Mouse (Mus musculus) MEL (cell line): Measurements from ENCODE around the gene Gm45808. TPM values are rescaled to one million over a fixed set of nuclear protein-coding genes. Genes with fewer than 3 reads are reported as not detected.
A peak's percentile ranks its signal among the peaks of the same experiment; 100 is the strongest.

ENCODE experiments used
- DNase-seq: peaks from one replicate; pipeline ENCODE4 v3.0.0; 2011; ENCODE audit warnings: low read depth, low spot score
- H3K27ac ChIP-seq: 2 replicates; pipeline ENCODE4 v1.5.1; 2012; ENCODE audit warnings: low read depth, mild to moderate bottlenecking, control low read depth, low read length, moderate library complexity; ENCODE audit not compliant: control insufficient read depth
- H3K27me3 ChIP-seq, 2 experiments: fragments of 150-350 bp in 1 of 2; sonication (generic) in 1 of 2; 2 replicates each; pipeline ENCODE4 v1.6.1; 2012; ENCODE audit warnings: low read length in 2 of 2, mild to moderate bottlenecking in 2 of 2, improper control_type of control experiment in 1 of 2, moderate library complexity in 1 of 2; ENCODE audit not compliant: insufficient read depth in 2 of 2, control insufficient read depth in 1 of 2
- H3K36me3 ChIP-seq, 2 experiments: 2 replicates each; pipeline ENCODE4 v1.6.1; 2012 to 2014; ENCODE audit warnings: low read length in 2 of 2, improper control_type of control experiment in 1 of 2, inconsistent platforms in 1 of 2, mild to moderate bottlenecking in 1 of 2; ENCODE audit not compliant: insufficient read depth in 2 of 2, control insufficient read depth in 1 of 2
- H3K4me1 ChIP-seq, 2 experiments: fragments of 150-350 bp in 1 of 2; sonication (generic) in 1 of 2; 2 replicates each; pipeline ENCODE4 v1.6.1; 2012; ENCODE audit warnings: low read length in 2 of 2, improper control_type of control experiment in 1 of 2, mild to moderate bottlenecking in 1 of 2; ENCODE audit not compliant: insufficient read depth in 2 of 2, control insufficient read depth in 1 of 2
- H3K4me3 ChIP-seq, 2 experiments: fragments of 150-350 bp in 1 of 2; sonication (generic) in 1 of 2; 2 replicates each; pipeline ENCODE4 v1.5.1; 2012; ENCODE audit warnings: low read depth in 2 of 2, low read length in 2 of 2, mild to moderate bottlenecking in 2 of 2, moderate library complexity in 2 of 2, control low read depth in 1 of 2, improper control_type of control experiment in 1 of 2; ENCODE audit not compliant: control insufficient read depth in 1 of 2, insufficient read depth in 1 of 2
- H3K79me2 ChIP-seq: 2 replicates; pipeline ENCODE4 v1.6.1; 2012; ENCODE audit warnings: mild to moderate bottlenecking, low read length, moderate library complexity; ENCODE audit not compliant: control insufficient read depth, poor library complexity, insufficient read depth
- H3K9ac ChIP-seq: 2 replicates; pipeline ENCODE4 v1.6.1; 2012; ENCODE audit warnings: low read depth, mild to moderate bottlenecking, control low read depth, low read length, moderate library complexity; ENCODE audit not compliant: control insufficient read depth, poor library complexity, severe bottlenecking
- H3K9me3 ChIP-seq: fragments of 150-350 bp; sonication (generic); replicated peaks from 2 replicates; pipeline ENCODE4 v1.6.1; 2012; ENCODE audit warnings: mild to moderate bottlenecking, low read length, improper control_type of control experiment, moderate library complexity; ENCODE audit not compliant: insufficient read depth
- CHD1 ChIP-seq: IDR thresholded peaks from 2 replicates; pipeline ENCODE4 v1.6.1; 2012; ENCODE audit warnings: low read depth, mild to moderate bottlenecking, inconsistent platforms, low read length, improper control_type of control experiment
- CHD2 ChIP-seq: IDR thresholded peaks from 2 replicates; pipeline ENCODE4 v1.6.1; 2011; ENCODE audit warnings: low read length, improper control_type of control experiment
- ELF1 ChIP-seq: IDR thresholded peaks from 2 replicates; pipeline ENCODE4 v1.6.1; 2014; ENCODE audit warnings: low read depth, mild to moderate bottlenecking, inconsistent platforms, low read length, improper control_type of control experiment, moderate library complexity
- ETS1 ChIP-seq: IDR thresholded peaks from 2 replicates; pipeline ENCODE4 v1.6.1; 2012; ENCODE audit warnings: low read depth, mild to moderate bottlenecking, inconsistent platforms, low read length, improper control_type of control experiment, moderate library complexity
- GABPA ChIP-seq: IDR thresholded peaks from 2 replicates; pipeline ENCODE4 v1.6.1; 2012; ENCODE audit warnings: low read depth, mild to moderate bottlenecking, inconsistent platforms, low read length, improper control_type of control experiment, moderate library complexity
- GATA1 ChIP-seq: IDR thresholded peaks from 2 replicates; pipeline ENCODE4 v1.6.1; 2011; ENCODE audit warnings: low read depth, low read length, improper control_type of control experiment
- KAT2A ChIP-seq: conservative IDR thresholded peaks from 2 replicates; pipeline ENCODE4 v1.6.1; 2012; ENCODE audit warnings: low read depth, low read length, improper control_type of control experiment, inconsistent platforms
- MXI1 ChIP-seq: IDR thresholded peaks from 2 replicates; pipeline ENCODE4 v1.6.1; 2011; ENCODE audit warnings: mild to moderate bottlenecking, low read depth, low read length, improper control_type of control experiment
- MYB ChIP-seq: IDR thresholded peaks from 2 replicates; pipeline ENCODE4 v1.6.1; 2011; ENCODE audit warnings: mild to moderate bottlenecking, low read depth, low read length, improper control_type of control experiment
- MYC ChIP-seq: IDR thresholded peaks from 2 replicates; pipeline ENCODE4 v1.6.1; 2011; ENCODE audit warnings: low read depth, mild to moderate bottlenecking, low read length, improper control_type of control experiment, moderate library complexity
- POLR2AphosphoS2 ChIP-seq: IDR thresholded peaks from 2 replicates; pipeline ENCODE4 v1.6.1; 2011; ENCODE audit warnings: low read length, improper control_type of control experiment
- RCOR1 ChIP-seq: IDR thresholded peaks from 2 replicates; pipeline ENCODE4 v1.6.1; 2012; ENCODE audit warnings: low read depth, mild to moderate bottlenecking, inconsistent platforms, low read length, improper control_type of control experiment
- TAL1 ChIP-seq: IDR thresholded peaks from 2 replicates; pipeline ENCODE4 v1.6.1; 2012; ENCODE audit warnings: mild to moderate bottlenecking, inconsistent platforms, low read length, moderate library complexity, mixed read lengths
- TBP ChIP-seq: IDR thresholded peaks from 2 replicates; pipeline ENCODE4 v1.8.0; 2011; ENCODE audit warnings: low read depth, low read length, improper control_type of control experiment
- USF1 ChIP-seq: IDR thresholded peaks from 2 replicates; pipeline ENCODE4 v1.6.1; 2014; ENCODE audit warnings: low read depth, mild to moderate bottlenecking, inconsistent platforms, low read length, improper control_type of control experiment, moderate library complexity
- ZMIZ1 ChIP-seq: IDR thresholded peaks from 2 replicates; pipeline ENCODE4 v1.6.1; 2012; ENCODE audit warnings: low read depth, mild to moderate bottlenecking, inconsistent platforms, low read length, improper control_type of control experiment, moderate library complexity
- ZNF384 ChIP-seq: IDR thresholded peaks from 2 replicates; pipeline ENCODE4 v1.6.1; 2012; ENCODE audit warnings: low read depth, mild to moderate bottlenecking, inconsistent platforms, low read length, improper control_type of control experiment
- polyA plus RNA-seq, 2 experiments: library from polyadenylated mRNA; stranded (reverse) in 1 of 2; unstranded in 1 of 2; fragments of >175 nt in 1 of 2; fragments of >200 nt in 1 of 2; gene quantifications; 2 replicates each; pipeline versions ENCODE4 v1.2.1 to v1.2.4; 2012; ENCODE audit warnings: low replicate concordance in 2 of 2, low read depth in 1 of 2; ENCODE audit not compliant: insufficient read length in 2 of 2, insufficient read depth in 1 of 2, missing spikeins in 1 of 2
- total RNA-seq: library from RNA; depleted of rRNA; stranded (reverse); fragments of 300-350 nt; gene quantifications from 2 replicates; pipeline ENCODE4 v1.2.3, GENCODE M21; 2012; rRNA removed

Gm45808 gene
- total RNA-seq (not detected in 2 replicates), polyA plus RNA-seq (not detected)

GRCm38 (mm10) chr7:45486761-45487415 is at the start of gene Gm45808:
Gene Gm45808 (minus strand): TSS chr7:45486811.
- Histone ChIP-seq H3K9me3 (no peaks in the 10 kb centered on the region), H3K4me3 (no peak within 1 kb of the TSS), H3K36me3 (peaks cover 0 to 32% of the 10 kb centered on the region in 2 experiments; a peak in 2 of 4 replicates), H3K79me2 (no peaks in the 10 kb centered on the region), H3K9ac (peak within 1 kb of the TSS; percentile 2; the same call in 1 of the 2 replicates), H3K27ac (no peak within 1 kb of the TSS), H3K27me3 (no peaks in the 10 kb centered on the region), H3K4me1 (peaks cover 10 to 38% of the 10 kb centered on the region in 2 experiments)
- TF ChIP-seq CHD1 (no peak), RCOR1 (no peak), CHD2 (no peak), TAL1 (no peak), GATA1 (no peak), ETS1 (no peak), MXI1 (no peak), ELF1 (no peak), POLR2AphosphoS2 (no peak), KAT2A (no peak), ZNF384 (no peak), TBP (no peak), GABPA (no peak), MYC (no peak), ZMIZ1 (no peak), MYB (no peak), USF1 (no peak)
- no peak for DNase-seq

- H3K79me2 ChIP-seq, result no peaks in the 10 kb centered on the region
- TF ChIP-seq GABPA, result no peak
- no peak for DNase-seq
- no peak overlapping the region for H3K4me3 ChIP-seq
- no peaks in the 10 kb centered on the region for H3K36me3 ChIP-seq
- no peaks in the 10 kb centered on the region for H3K4me1 ChIP-seq
- H3K27me3 ChIP-seq, result peaks cover 5% of the 10 kb centered on the region in 2 experiments; a peak in 2 of 4 replicates
- no peak overlapping the region for H3K27ac ChIP-seq
- no peak overlapping the region for H3K9ac ChIP-seq
- H3K9me3 ChIP-seq, result no peaks in the 10 kb centered on the region
Observed at GRCm38 (mm10) chr7:45535676-45536075, 49.1 kb upstream of the Gm45808 start.
